Mouse (Mus musculus): ENCODE data around the gene Rasal2. TPM values are rescaled to one million over a fixed set of nuclear protein-coding genes. Genes with fewer than 3 reads are reported as not detected.

Rasal2 gene
- polyA plus RNA-seq, 1 experiment from 2014 or later = 45.5 TPM

GRCm38 (mm10) chr1:157323091-157323490 is 89.3 kb downstream of the Rasal2 start:
- H3K4me1 ChIP-seq (replicated peaks; ENCODE audit: control insufficient read depth, insufficient read depth, low read length) = 0 out of 2 replicates have a peak, but pooled peaks cover 3% of the 10 kb centered on the region
- H3K4me2 ChIP-seq (replicated peaks) = no peak overlapping the region
- no peak overlapping the region for H3K4me3 ChIP-seq (replicated peaks; ENCODE audit: low read length)
- no peak for ATAC-seq (ENCODE audit: low FRiP score)
- no peaks in the 10 kb centered on the region for H3K27me3 ChIP-seq (ENCODE audit: control insufficient read depth, insufficient read depth, low read length)
- no peak overlapping the region for H3K9ac ChIP-seq
- DNase-seq (ENCODE audit: low spot score) = no peak
- no peak overlapping the region for H3K27ac ChIP-seq
- 97% methylated on average over 1 of the region's 1 CpGs for WGBS
- no peaks in the 10 kb centered on the region for H3K36me3 ChIP-seq (replicated peaks; ENCODE audit: control insufficient read depth, insufficient read depth)
- H3K9me3 ChIP-seq (ENCODE audit: control insufficient read depth, low read length) = no peaks in the 10 kb centered on the region

- H3K27me3 ChIP-seq (ENCODE audit: control insufficient read depth, insufficient read depth, low read length) = no peaks in the 10 kb centered on the region
- H3K4me2 ChIP-seq (replicated peaks) = no peak overlapping the region
- DNase-seq (ENCODE audit: low spot score) (no peak), ATAC-seq (ENCODE audit: low FRiP score) (no peak)
- no peaks in the 10 kb centered on the region for H3K4me1 ChIP-seq (replicated peaks; ENCODE audit: control insufficient read depth, insufficient read depth, low read length)
- H3K9ac ChIP-seq = no peak overlapping the region
- H3K9me3 ChIP-seq (ENCODE audit: control insufficient read depth, low read length) = no peaks in the 10 kb centered on the region
- no peak overlapping the region for H3K27ac ChIP-seq
- WGBS = 95% methylated on average over 4 of the region's 4 CpGs
- no peak overlapping the region for H3K4me3 ChIP-seq (replicated peaks; ENCODE audit: low read length)
- no peaks in the 10 kb centered on the region for H3K36me3 ChIP-seq (replicated peaks; ENCODE audit: control insufficient read depth, insufficient read depth)
These were observed 93.5 kb downstream of the Rasal2 start for GRCm38 (mm10) chr1:157318896-157319295.

GRCm38 (mm10) chr1:157301266-157301665 is 111.1 kb downstream of the Rasal2 start:
- DNase-seq (ENCODE audit: low spot score) = no peak
- Histone ChIP-seq H3K27me3 (ENCODE audit: control insufficient read depth, insufficient read depth, low read length) (no peaks in the 10 kb centered on the region), H3K27ac (no peak overlapping the region), H3K4me3 (replicated peaks; ENCODE audit: low read length) (no peak overlapping the region), H3K9ac (no peak overlapping the region), H3K9me3 (ENCODE audit: control insufficient read depth, low read length) (no peaks in the 10 kb centered on the region), H3K36me3 (replicated peaks; ENCODE audit: control insufficient read depth, insufficient read depth) (peaks cover 10% of the 10 kb centered on the region; the same call in 1 of the 2 replicates), H3K4me2 (replicated peaks) (no peak overlapping the region), H3K4me1 (replicated peaks; ENCODE audit: control insufficient read depth, insufficient read depth, low read length) (no peaks in the 10 kb centered on the region)
- ATAC-seq (ENCODE audit: low FRiP score) = no peak
- 81% methylated on average over 1 of the region's 1 CpGs for WGBS

GRCm38 (mm10) chr1:157299559-157299958 is 112.8 kb downstream of the Rasal2 start:
- H3K4me1 ChIP-seq (replicated peaks; ENCODE audit: control insufficient read depth, insufficient read depth, low read length) = no peaks in the 10 kb centered on the region
- ATAC-seq (ENCODE audit: low FRiP score) (no peak), DNase-seq (ENCODE audit: low spot score) (peak; percentile 38)
- peaks cover 10% of the 10 kb centered on the region; the same call in 1 of the 2 replicates for H3K36me3 ChIP-seq (replicated peaks; ENCODE audit: control insufficient read depth, insufficient read depth)
- no peak overlapping the region for H3K27ac ChIP-seq
- H3K27me3 ChIP-seq (ENCODE audit: control insufficient read depth, insufficient read depth, low read length) = no peaks in the 10 kb centered on the region
- H3K9ac ChIP-seq = no peak overlapping the region
- no peak overlapping the region for H3K4me2 ChIP-seq (replicated peaks)
- 82% methylated on average over 2 of the region's 2 CpGs for WGBS
- H3K9me3 ChIP-seq (ENCODE audit: control insufficient read depth, low read length) = no peaks in the 10 kb centered on the region
- no peak overlapping the region for H3K4me3 ChIP-seq (replicated peaks; ENCODE audit: low read length)

GRCm38 (mm10) chr1:157298990-157299389 is 113.4 kb downstream of the Rasal2 start:
- Histone ChIP-seq H3K4me3 (replicated peaks; ENCODE audit: low read length) (no peak overlapping the region), H3K9ac (no peak overlapping the region), H3K27me3 (ENCODE audit: control insufficient read depth, insufficient read depth, low read length) (no peaks in the 10 kb centered on the region), H3K4me2 (replicated peaks) (no peak overlapping the region), H3K4me1 (replicated peaks; ENCODE audit: control insufficient read depth, insufficient read depth, low read length) (no peaks in the 10 kb centered on the region), H3K27ac (no peak overlapping the region), H3K9me3 (ENCODE audit: control insufficient read depth, low read length) (no peaks in the 10 kb centered on the region), H3K36me3 (replicated peaks; ENCODE audit: control insufficient read depth, insufficient read depth) (peaks cover 10% of the 10 kb centered on the region; the same call in 1 of the 2 replicates)
- 89% methylated on average over 2 of the region's 2 CpGs for WGBS
- no peak for ATAC-seq (ENCODE audit: low FRiP score)
- DNase-seq (ENCODE audit: low spot score) = no peak

- Histone ChIP-seq H3K36me3 (replicated peaks; ENCODE audit: control insufficient read depth, insufficient read depth) (peaks cover 10% of the 10 kb centered on the region; the same call in 1 of the 2 replicates), H3K27me3 (ENCODE audit: control insufficient read depth, insufficient read depth, low read length) (no peaks in the 10 kb centered on the region), H3K4me1 (replicated peaks; ENCODE audit: control insufficient read depth, insufficient read depth, low read length) (no peaks in the 10 kb centered on the region), H3K27ac (no peak overlapping the region), H3K9ac (no peak overlapping the region), H3K9me3 (ENCODE audit: control insufficient read depth, low read length) (no peaks in the 10 kb centered on the region), H3K4me2 (replicated peaks) (no peak overlapping the region), H3K4me3 (replicated peaks; ENCODE audit: low read length) (no peak overlapping the region)
- no peak for DNase-seq (ENCODE audit: low spot score)
- no peak for ATAC-seq (ENCODE audit: low FRiP score)
- WGBS = 90% methylated on average over 1 of the region's 1 CpGs
These were observed 115.3 kb downstream of the Rasal2 start for GRCm38 (mm10) chr1:157297137-157297536.

GRCm38 (mm10) chr1:157295868-157296267 is 116.5 kb downstream of the Rasal2 start:
- H3K27me3 ChIP-seq (ENCODE audit: control insufficient read depth, insufficient read depth, low read length) = no peaks in the 10 kb centered on the region
- H3K27ac ChIP-seq = no peak overlapping the region
- 89% methylated on average over 3 of the region's 3 CpGs for WGBS
- H3K4me1 ChIP-seq (replicated peaks; ENCODE audit: control insufficient read depth, insufficient read depth, low read length) = no peaks in the 10 kb centered on the region
- H3K4me2 ChIP-seq (replicated peaks) = no peak overlapping the region
- H3K4me3 ChIP-seq (replicated peaks; ENCODE audit: low read length) = no peak overlapping the region
- peaks cover 10% of the 10 kb centered on the region; the same call in 1 of the 2 replicates for H3K36me3 ChIP-seq (replicated peaks; ENCODE audit: control insufficient read depth, insufficient read depth)
- H3K9me3 ChIP-seq (ENCODE audit: control insufficient read depth, low read length) = no peaks in the 10 kb centered on the region
- DNase-seq (ENCODE audit: low spot score) (no peak), ATAC-seq (ENCODE audit: low FRiP score) (no peak)
- no peak overlapping the region for H3K9ac ChIP-seq

- H3K4me1 ChIP-seq (replicated peaks; ENCODE audit: control insufficient read depth, insufficient read depth, low read length) = no peaks in the 10 kb centered on the region
- WGBS = 92% methylated on average over 2 of the region's 2 CpGs
- ATAC-seq (ENCODE audit: low FRiP score) (no peak), DNase-seq (ENCODE audit: low spot score) (no peak)
- no peaks in the 10 kb centered on the region for H3K36me3 ChIP-seq (replicated peaks; ENCODE audit: control insufficient read depth, insufficient read depth)
- no peak overlapping the region for H3K27ac ChIP-seq
- no peaks in the 10 kb centered on the region for H3K27me3 ChIP-seq (ENCODE audit: control insufficient read depth, insufficient read depth, low read length)
- H3K4me3 ChIP-seq (replicated peaks; ENCODE audit: low read length) = no peak overlapping the region
- H3K4me2 ChIP-seq (replicated peaks) = no peak overlapping the region
- H3K9me3 ChIP-seq (ENCODE audit: control insufficient read depth, low read length) = no peaks in the 10 kb centered on the region
- H3K9ac ChIP-seq = no peak overlapping the region
These were observed 122.2 kb downstream of the Rasal2 start for GRCm38 (mm10) chr1:157290173-157290572.

GRCm38 (mm10) chr1:157289251-157289650 is 123.1 kb downstream of the Rasal2 start:
- Histone ChIP-seq H3K4me2 (replicated peaks) (no peak overlapping the region), H3K4me1 (replicated peaks; ENCODE audit: control insufficient read depth, insufficient read depth, low read length) (no peaks in the 10 kb centered on the region), H3K4me3 (replicated peaks; ENCODE audit: low read length) (no peak overlapping the region), H3K27ac (no peak overlapping the region), H3K9me3 (ENCODE audit: control insufficient read depth, low read length) (no peaks in the 10 kb centered on the region), H3K9ac (no peak overlapping the region), H3K27me3 (ENCODE audit: control insufficient read depth, insufficient read depth, low read length) (no peaks in the 10 kb centered on the region), H3K36me3 (replicated peaks; ENCODE audit: control insufficient read depth, insufficient read depth) (no peaks in the 10 kb centered on the region)
- no peak for ATAC-seq (ENCODE audit: low FRiP score)
- 74% methylated on average over 2 of the region's 2 CpGs for WGBS
- no peak for DNase-seq (ENCODE audit: low spot score)

- no peak for ATAC-seq (ENCODE audit: low FRiP score)
- no peaks in the 10 kb centered on the region for H3K4me1 ChIP-seq (replicated peaks; ENCODE audit: control insufficient read depth, insufficient read depth, low read length)
- H3K4me3 ChIP-seq (replicated peaks; ENCODE audit: low read length) = no peak overlapping the region
- peak; percentile 67 for DNase-seq (ENCODE audit: low spot score)
- no peak overlapping the region for H3K27ac ChIP-seq
- H3K9ac ChIP-seq = no peak overlapping the region
- WGBS = 14% methylated on average over 4 of the region's 4 CpGs
- no peaks in the 10 kb centered on the region for H3K36me3 ChIP-seq (replicated peaks; ENCODE audit: control insufficient read depth, insufficient read depth)
- no peak overlapping the region for H3K4me2 ChIP-seq (replicated peaks)
- H3K27me3 ChIP-seq (ENCODE audit: control insufficient read depth, insufficient read depth, low read length) = no peaks in the 10 kb centered on the region
- H3K9me3 ChIP-seq (ENCODE audit: control insufficient read depth, low read length) = no peaks in the 10 kb centered on the region
These were observed 125.8 kb downstream of the Rasal2 start for GRCm38 (mm10) chr1:157286561-157286960.
